Mouse (Mus musculus): ENCODE measurements around the gene Cfap221. TPM values are rescaled to one million over a fixed set of nuclear protein-coding genes. Genes with fewer than 3 reads are reported as not detected.

Cfap221 gene
- polyA plus RNA-seq, 1 experiment from 2014 or later = 0.52 TPM

DNA sequence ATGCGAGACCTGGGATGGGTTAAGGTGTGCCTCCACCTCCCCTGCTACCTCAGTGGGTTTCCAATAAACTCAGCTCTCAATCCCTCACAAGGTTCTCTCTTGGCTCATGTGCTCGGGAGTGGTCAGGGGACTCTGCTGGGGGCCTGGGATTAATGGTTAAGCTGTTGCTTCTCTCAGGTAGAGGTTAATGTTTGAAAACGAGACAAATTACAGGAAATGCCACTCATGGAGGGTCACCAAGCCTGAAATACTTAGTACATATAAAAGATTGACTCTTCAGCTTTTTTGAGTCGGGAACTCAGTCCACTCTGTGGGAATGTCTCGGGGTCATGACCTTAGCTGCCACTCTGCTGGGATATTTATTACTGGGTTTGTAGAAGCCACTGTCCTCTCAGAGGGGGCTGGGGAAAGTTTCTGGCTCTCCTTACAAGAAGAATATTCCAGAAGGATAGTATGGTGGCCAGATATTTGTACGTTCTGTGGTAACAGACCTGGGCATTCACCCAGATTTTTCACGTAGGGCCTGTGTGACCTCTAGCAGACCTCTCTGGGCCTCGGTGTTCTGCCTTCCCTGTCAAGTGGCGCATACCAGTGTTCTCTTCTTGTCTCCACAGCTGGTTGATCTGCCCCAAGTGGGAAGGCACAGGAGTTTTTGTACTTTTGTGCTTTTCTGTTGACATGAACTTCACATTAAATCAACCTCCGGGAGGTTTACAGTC, 27.5 kb upstream of the Cfap221 start:
- Histone ChIP-seq H3K9me3 (no peaks in the 10 kb centered on the region), H3K27ac (no peak overlapping the region), H3K4me1 (replicated peaks) (peaks cover 9% of the 10 kb centered on the region), H3K36me3 (no peaks in the 10 kb centered on the region), H3K4me3 (no peak overlapping the region), H3K27me3 (ENCODE audit: insufficient read depth, poor library complexity, severe bottlenecking) (peaks cover 5% of the 10 kb centered on the region; the same call in 1 of the 2 replicates)
- 64% methylated on average over 10 of the region's 10 CpGs for WGBS
- no peak for DNase-seq (ENCODE audit: low spot score)

DNA sequence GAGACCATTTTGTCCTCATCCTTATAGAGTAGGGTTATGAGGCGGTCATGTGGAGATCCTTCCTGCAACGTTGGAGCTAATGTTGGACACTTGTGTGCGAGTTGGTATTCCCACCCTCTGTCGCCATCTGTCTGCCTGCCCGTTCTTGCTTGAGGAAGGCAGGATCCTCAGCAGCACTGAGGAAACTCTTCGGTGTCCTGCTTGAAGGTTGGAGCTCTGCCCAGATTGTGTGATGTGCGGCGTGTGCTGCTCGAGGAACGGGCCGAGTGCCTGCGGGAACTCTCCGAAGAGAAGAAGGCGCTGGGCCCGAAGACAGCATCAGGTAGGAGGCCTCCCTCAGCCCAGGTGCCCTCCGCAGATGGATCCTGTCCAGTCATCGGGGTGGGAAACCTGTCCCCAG, 24.9 kb upstream of the Cfap221 start:
- Histone ChIP-seq H3K9me3 (no peaks in the 10 kb centered on the region), H3K4me1 (replicated peaks) (peaks cover 9% of the 10 kb centered on the region), H3K27me3 (ENCODE audit: insufficient read depth, poor library complexity, severe bottlenecking) (no peaks in the 10 kb centered on the region), H3K4me3 (no peak overlapping the region), H3K36me3 (no peaks in the 10 kb centered on the region), H3K27ac (no peak overlapping the region)
- DNase-seq (ENCODE audit: low spot score) = no peak
- WGBS = 92% methylated on average over 17 of the region's 17 CpGs

DNA sequence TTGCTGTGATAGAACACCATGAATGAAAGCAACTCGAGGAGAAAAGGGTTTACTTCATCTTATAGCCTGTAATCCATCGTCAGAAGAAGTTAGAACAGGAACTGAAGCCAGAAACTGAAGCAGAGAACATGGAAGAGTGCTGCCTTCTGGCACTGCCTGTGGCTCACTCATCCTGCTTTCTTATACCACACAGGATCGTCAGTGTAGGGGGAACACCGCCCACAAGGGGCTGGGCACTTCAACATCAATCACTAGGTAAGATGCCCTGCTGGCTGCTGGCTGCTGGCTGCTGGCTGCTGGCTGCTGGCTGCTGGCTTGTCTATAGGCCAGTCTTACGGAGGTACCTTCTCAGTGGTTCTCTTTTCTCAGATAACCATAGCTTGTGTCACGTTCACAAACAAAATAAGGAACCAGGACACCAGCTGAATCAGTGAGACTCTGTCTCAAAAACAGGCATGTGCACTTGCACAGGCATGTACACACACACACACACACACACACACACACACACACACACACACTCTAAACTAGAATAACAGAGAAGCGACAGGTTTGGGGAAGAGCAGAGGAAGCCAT, 23.4 kb upstream of the Cfap221 start:
- H3K4me1 ChIP-seq (replicated peaks) = peaks cover 9% of the 10 kb centered on the region
- 74% methylated on average over 7 of the region's 7 CpGs for WGBS
- no peak overlapping the region for H3K4me3 ChIP-seq
- H3K27ac ChIP-seq = no peak overlapping the region
- no peaks in the 10 kb centered on the region for H3K27me3 ChIP-seq (ENCODE audit: insufficient read depth, poor library complexity, severe bottlenecking)
- no peak for DNase-seq (ENCODE audit: low spot score)
- H3K9me3 ChIP-seq = no peaks in the 10 kb centered on the region
- H3K36me3 ChIP-seq = no peaks in the 10 kb centered on the region

DNA sequence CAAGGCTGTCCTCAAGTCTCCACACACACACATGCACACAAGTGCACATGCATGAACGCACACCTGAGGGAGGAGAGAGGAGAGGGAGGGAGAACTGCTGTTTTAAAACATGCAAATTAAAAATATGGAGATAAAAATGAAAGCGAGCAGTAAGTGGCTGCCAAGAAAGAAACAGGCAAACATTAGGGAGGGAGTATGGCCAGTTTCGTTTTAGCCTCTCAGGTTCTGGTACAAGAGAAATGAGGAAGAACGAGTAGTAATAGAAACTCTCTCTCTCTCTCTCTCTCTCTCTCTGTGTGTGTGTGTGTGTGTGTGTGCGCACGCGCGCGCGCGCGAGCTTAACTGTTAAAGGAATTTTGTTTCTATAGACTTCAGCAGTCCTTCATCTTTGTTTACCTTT, 22.4 kb upstream of the Cfap221 start:
- Histone ChIP-seq H3K4me1 (replicated peaks) (no peaks in the 10 kb centered on the region), H3K36me3 (no peaks in the 10 kb centered on the region), H3K4me3 (no peak overlapping the region), H3K9me3 (no peaks in the 10 kb centered on the region), H3K27me3 (ENCODE audit: insufficient read depth, poor library complexity, severe bottlenecking) (peaks cover 3% of the 10 kb centered on the region; the same call in 1 of the 2 replicates), H3K27ac (no peak overlapping the region)
- no peak for DNase-seq (ENCODE audit: low spot score)
- 96% methylated on average over 12 of the region's 12 CpGs for WGBS

DNA sequence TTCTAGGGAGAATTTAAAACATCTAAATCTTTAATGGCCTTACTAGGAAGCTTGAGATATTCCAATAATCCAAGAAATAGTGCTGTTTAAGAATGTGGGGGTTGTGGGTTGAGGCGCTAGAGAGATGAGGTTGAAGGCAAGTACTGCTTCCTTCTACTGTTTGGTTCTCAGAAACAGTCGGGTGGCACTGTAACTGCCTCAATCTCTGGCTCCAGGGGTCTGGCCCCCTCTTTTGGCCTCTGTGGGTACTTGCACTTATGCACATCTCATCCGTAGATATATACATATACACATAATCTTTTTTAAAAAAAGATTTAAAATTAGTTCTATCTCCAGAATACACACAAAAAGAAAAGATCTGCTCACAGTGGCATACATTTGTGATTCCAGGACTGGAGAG, 21.9 kb upstream of the Cfap221 start:
- H3K27ac ChIP-seq = no peak overlapping the region
- no peak for DNase-seq (ENCODE audit: low spot score)
- H3K36me3 ChIP-seq = no peaks in the 10 kb centered on the region
- no peaks in the 10 kb centered on the region for H3K9me3 ChIP-seq
- H3K4me3 ChIP-seq = no peak overlapping the region
- no peaks in the 10 kb centered on the region for H3K4me1 ChIP-seq (replicated peaks)
- 68% methylated on average over 3 of the region's 3 CpGs for WGBS
- peaks cover 3% of the 10 kb centered on the region; the same call in 1 of the 2 replicates for H3K27me3 ChIP-seq (ENCODE audit: insufficient read depth, poor library complexity, severe bottlenecking)

DNA sequence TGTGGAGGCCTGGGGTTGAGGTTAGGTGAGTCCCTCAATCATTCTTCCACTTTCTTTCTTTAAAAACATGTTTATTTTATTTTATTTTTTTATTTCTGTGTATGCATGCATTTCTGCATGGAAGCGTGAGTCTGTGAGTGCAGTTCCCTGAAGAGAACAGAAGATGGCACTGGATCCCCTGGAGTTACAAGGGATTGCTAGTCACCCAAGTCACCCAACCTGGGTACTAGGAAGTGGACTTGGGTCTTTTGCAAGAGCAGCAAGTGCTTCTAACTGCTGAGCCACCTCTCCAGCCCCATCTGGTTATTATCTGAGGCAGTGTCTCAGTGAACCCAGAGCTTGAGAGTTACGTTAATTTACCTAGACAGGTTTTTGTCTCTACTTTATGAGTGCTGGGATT, 19.2 kb upstream of the Cfap221 start:
- Histone ChIP-seq H3K36me3 (no peaks in the 10 kb centered on the region), H3K27ac (no peak overlapping the region), H3K9me3 (no peaks in the 10 kb centered on the region), H3K27me3 (ENCODE audit: insufficient read depth, poor library complexity, severe bottlenecking) (peaks cover 3% of the 10 kb centered on the region; the same call in 1 of the 2 replicates), H3K4me1 (replicated peaks) (no peaks in the 10 kb centered on the region), H3K4me3 (no peak overlapping the region)
- no peak for DNase-seq (ENCODE audit: low spot score)
- WGBS = 79% methylated on average over 2 of the region's 2 CpGs

DNA sequence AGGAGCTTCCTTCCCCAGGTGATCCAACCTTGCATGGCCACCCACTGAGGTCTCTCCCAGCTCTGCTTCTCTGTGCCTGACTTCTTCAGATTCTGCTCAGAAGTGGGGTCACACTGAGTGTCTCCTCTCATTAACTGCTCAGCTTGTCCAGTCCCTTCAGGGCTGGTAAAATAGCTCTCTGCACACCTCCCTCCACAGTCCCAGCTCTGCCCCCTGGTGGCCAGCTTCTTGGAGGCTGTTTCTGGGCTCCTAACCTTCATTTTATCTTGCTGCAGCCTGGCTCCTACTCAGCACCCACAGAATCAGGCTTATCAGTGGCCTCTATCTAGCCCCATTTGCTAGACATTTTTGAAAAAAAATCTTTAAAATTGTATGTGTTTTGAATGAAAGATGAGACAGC, 16.1 kb upstream of the Cfap221 start:
- no peaks in the 10 kb centered on the region for H3K36me3 ChIP-seq
- H3K27me3 ChIP-seq (ENCODE audit: insufficient read depth, poor library complexity, severe bottlenecking) = peaks cover 24% of the 10 kb centered on the region
- no peak overlapping the region for H3K27ac ChIP-seq
- DNase-seq (ENCODE audit: low spot score) = peak; percentile 65
- no peaks in the 10 kb centered on the region for H3K4me1 ChIP-seq (replicated peaks)
- H3K4me3 ChIP-seq = no peak overlapping the region
- H3K9me3 ChIP-seq = no peaks in the 10 kb centered on the region

DNA sequence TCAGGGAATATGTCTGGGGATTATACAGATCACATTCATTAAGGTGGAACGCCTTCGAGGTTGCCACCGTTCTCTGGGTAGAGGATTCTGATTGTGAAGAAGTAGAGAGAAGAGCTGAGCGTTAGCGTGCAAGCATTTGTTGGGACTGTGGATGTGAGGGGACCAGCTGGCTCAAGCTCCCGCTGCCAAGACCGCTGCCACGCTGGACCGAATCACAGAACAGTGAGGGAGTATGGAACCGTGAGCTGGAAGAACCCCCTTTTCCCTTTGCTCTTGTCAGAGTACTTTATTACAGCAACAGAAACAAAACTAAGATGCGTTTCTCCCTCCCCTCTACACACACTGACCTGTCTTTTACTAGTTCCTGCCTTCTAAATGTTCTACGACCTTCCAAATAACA, 15.6 kb upstream of the Cfap221 start:
- WGBS = 84% methylated on average over 12 of the region's 12 CpGs
- Histone ChIP-seq H3K9me3 (no peaks in the 10 kb centered on the region), H3K4me1 (replicated peaks) (peaks cover 3% of the 10 kb centered on the region), H3K36me3 (no peaks in the 10 kb centered on the region), H3K27ac (no peak overlapping the region), H3K4me3 (no peak overlapping the region), H3K27me3 (ENCODE audit: insufficient read depth, poor library complexity, severe bottlenecking) (peaks cover 29% of the 10 kb centered on the region)
- no peak for DNase-seq (ENCODE audit: low spot score)

DNA sequence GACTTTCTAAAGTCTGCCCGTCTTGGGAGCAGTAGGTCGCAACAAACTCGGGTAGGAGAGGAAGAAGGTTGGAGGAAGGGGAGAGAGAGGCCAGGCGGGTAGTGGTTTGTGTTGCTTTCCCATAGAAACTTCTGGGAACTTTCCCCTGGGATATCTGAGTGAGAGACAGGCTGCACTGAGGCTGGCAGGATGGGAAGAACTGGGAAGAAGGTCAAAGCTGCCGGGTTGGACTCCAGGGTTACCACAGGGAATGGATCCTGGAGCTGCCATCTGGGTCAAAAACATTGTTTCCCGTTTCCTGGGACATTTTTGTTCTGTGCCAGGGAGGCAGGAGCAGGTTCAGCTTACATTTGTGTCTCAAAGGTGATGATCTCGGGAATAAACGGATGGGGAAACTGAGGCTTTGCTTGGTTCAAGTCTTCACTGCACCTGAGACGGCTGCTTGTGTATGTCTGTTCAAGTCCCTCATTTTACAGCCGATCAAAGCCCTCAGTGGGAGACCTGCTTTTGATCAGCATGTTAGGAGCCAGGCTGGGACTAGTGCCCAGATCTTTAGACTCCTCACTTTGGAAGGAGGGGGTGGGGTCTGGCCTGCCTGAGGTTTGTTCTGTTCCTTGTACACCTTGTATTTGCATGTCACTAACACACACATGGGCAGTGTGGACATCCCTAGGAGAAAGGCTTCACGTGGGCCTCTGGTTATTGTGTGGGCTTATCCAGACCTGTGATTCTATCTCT, 11.0 kb upstream of the Cfap221 start:
- no peak for DNase-seq (ENCODE audit: low spot score)
- peaks cover 45% of the 10 kb centered on the region for H3K27me3 ChIP-seq (ENCODE audit: insufficient read depth, poor library complexity, severe bottlenecking)
- H3K27ac ChIP-seq = no peak overlapping the region
- H3K36me3 ChIP-seq = no peaks in the 10 kb centered on the region
- no peaks in the 10 kb centered on the region for H3K9me3 ChIP-seq
- peaks cover 14% of the 10 kb centered on the region for H3K4me1 ChIP-seq (replicated peaks)
- H3K4me3 ChIP-seq = peak overlapping the region; percentile 58
- WGBS = 26% methylated on average over 11 of the region's 11 CpGs

DNA sequence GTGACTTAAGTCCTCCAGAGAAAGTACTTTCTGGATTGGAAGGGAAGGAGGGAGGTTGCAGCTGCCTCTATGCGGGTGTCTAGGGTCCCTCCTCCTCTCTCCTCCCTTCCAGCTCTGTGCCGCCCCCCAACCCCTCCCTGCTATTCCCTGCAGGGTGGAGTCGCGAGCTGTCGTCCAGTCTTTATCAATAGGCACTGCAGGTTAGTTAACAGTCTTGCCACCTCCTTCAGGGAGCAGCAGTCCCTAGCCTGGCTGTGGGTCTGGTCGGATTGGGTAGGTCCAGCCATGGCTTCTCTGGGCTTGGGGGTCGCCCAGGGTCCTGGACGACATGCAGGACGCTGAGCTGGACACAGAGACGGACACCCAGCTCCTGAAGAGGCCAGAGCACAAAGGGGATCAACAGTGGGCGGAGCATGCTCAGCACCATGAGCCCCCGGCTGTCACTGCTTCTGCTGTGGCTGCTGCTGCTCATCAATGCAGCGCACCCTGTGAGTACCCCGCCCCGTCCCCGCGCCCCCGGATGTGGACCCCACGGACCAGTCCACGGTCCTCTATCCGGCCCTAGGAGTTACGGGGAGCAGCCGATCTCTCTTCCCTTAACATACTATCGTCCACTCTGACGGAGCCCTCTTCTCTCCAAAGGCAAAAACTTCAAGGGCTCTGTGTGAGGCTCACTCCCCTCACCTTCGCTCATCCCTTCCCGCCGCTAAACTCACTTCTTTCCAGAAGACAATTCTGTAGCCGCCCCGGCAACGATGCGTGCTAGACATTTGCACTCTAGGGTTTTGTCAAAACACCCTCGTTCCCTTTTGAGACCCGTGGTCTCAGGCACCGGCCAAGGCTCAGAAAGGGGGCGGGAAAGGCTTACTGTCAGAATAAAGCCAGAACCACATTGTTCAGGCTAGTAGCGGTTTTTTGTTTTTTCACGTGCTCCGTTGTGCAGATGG, 10.1 kb upstream of the Cfap221 start, which contains the start of gene Sctr:
Gene Sctr, plus strand, starts transcription at position 51 of the 947 bp plus-strand sequence.
- Histone ChIP-seq H3K9me3 (no peaks in the 10 kb centered on the region), H3K4me3 (peak within 1 kb of the TSS; percentile 58), H3K4me1 (replicated peaks) (peaks cover 14% of the 10 kb centered on the region), H3K27me3 (ENCODE audit: insufficient read depth, poor library complexity, severe bottlenecking) (peaks cover 45% of the 10 kb centered on the region), H3K36me3 (no peaks in the 10 kb centered on the region), H3K27ac (peak within 1 kb of the TSS; percentile 85)
- WGBS = under 1% methylated on average over 39 of the region's 39 CpGs
- DNase-seq (ENCODE audit: low spot score) = peak; percentile 69

DNA sequence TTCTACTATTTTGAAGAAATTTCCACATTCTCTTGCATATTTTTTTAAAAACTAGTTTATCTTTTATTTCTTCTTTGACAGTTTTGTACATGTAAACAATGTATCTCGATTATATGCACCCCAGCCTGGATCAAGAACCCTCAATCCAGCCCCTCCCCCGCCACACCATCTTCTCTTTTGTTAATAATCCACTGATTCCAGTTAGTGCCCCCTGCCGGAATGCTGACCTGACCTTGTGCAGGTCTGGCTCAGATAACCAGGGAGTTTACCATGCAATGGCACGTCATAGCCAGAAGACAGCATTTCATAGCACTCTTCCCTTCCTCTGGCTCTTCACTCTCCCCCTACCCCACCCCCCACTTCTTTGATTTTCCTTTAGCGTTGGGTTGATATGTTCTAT, 610 bp upstream of the Cfap221 start:
- Histone ChIP-seq H3K36me3 (no peaks in the 10 kb centered on the region), H3K9me3 (no peaks in the 10 kb centered on the region), H3K27me3 (ENCODE audit: insufficient read depth, poor library complexity, severe bottlenecking) (no peaks in the 10 kb centered on the region), H3K27ac (no peak overlapping the region), H3K4me1 (replicated peaks) (peaks cover 13% of the 10 kb centered on the region), H3K4me3 (peak overlapping the region; percentile 60)
- WGBS = 33% methylated on average over 5 of the region's 5 CpGs
- DNase-seq (ENCODE audit: low spot score) = peak; percentile 28

DNA sequence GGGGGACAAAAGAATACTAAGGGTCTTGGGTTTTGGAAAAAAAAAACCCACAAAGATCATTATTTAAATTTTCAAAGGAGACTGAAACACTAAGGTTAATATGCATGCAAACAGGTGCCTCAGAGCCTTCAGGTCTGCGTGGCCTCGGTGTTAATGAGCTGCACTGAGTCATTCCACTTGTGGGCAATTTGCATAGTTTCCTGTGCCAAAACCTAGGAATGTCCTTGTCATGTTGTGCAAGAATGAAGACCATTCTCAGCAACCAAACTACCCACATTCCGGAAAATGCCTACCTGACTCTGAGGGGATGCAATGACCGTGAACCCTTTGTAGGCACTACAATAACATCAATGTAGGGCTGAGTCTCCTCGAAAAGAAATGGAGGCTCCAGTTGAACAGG, 10.5 kb downstream of the Cfap221 start:
- 91% methylated on average over 5 of the region's 5 CpGs for WGBS
- no peak for DNase-seq (ENCODE audit: low spot score)

More for the DNA sequence above, 10.5 kb downstream of the Cfap221 start:
- H3K36me3 ChIP-seq = no peaks in the 10 kb centered on the region
- no peak overlapping the region for H3K4me3 ChIP-seq
- no peaks in the 10 kb centered on the region for H3K27me3 ChIP-seq (ENCODE audit: insufficient read depth, poor library complexity, severe bottlenecking)
- no peak overlapping the region for H3K27ac ChIP-seq
- H3K9me3 ChIP-seq = peaks cover 6% of the 10 kb centered on the region; the same call in 1 of the 2 replicates
- no peaks in the 10 kb centered on the region for H3K4me1 ChIP-seq (replicated peaks)

Measured in hindbrain, embryonic 10.5 days (tissue).